Mouse (Mus musculus): ENCODE data around the gene Foxk1. TPM values are rescaled to one million over a fixed set of nuclear protein-coding genes. Genes with fewer than 3 reads are reported as not detected.

Foxk1 gene
- total and polyA plus RNA-seq, 2 experiments from 2014 or later = 1.8 to 9.5 TPM

- ATAC-seq (ENCODE audit: insufficient read depth, low read depth) (peak; percentile 80), DNase-seq (ENCODE audit: low spot score) (peak; percentile 85)
- Histone ChIP-seq H3K36me3 (replicated peaks; ENCODE audit: control insufficient read depth, insufficient read depth, low read length) (no peaks in the 10 kb centered on the region), H3K27me3 (ENCODE audit: control insufficient read depth, insufficient read depth, low read length) (no peaks in the 10 kb centered on the region), H3K4me1 (ENCODE audit: control insufficient read depth, insufficient read depth) (peaks cover 56% of the 10 kb centered on the region), H3K9ac (replicated peaks; ENCODE audit: low read depth, low read length) (no peak overlapping the region), H3K9me3 (replicated peaks; ENCODE audit: control insufficient read depth, low read length) (no peaks in the 10 kb centered on the region), H3K27ac (ENCODE audit: low read depth) (peak overlapping the region; percentile 89), H3K4me2 (ENCODE audit: low read depth, low read length) (peak overlapping the region; percentile 21), H3K4me3 (ENCODE audit: low read depth, low read length) (no peak overlapping the region)
- WGBS = 17% methylated on average over 13 of the region's 13 CpGs
- TF ChIP-seq EP300 (IDR thresholded peaks at IDR 0.05; ENCODE audit: low read depth) (no peak), CTCF (IDR thresholded peaks at IDR 0.05; ENCODE audit: low read depth) (0 out of 2 replicates have a peak, but pooled peaks have one; percentile 4)
These were observed 23.5 kb downstream of the Foxk1 start for GRCm38 (mm10) chr5:142424627-142425349.

- H3K9me3 ChIP-seq (replicated peaks; ENCODE audit: control insufficient read depth, low read length) = no peaks in the 10 kb centered on the region
- H3K9ac ChIP-seq (replicated peaks; ENCODE audit: low read depth, low read length) = no peak overlapping the region
- H3K4me3 ChIP-seq (ENCODE audit: low read depth, low read length) = no peak overlapping the region
- H3K36me3 ChIP-seq (replicated peaks; ENCODE audit: control insufficient read depth, insufficient read depth, low read length) = no peaks in the 10 kb centered on the region
- TF ChIP-seq EP300 (IDR thresholded peaks at IDR 0.05; ENCODE audit: low read depth) (no peak), CTCF (IDR thresholded peaks at IDR 0.05; ENCODE audit: low read depth) (no peak)
- 83% methylated on average over 2 of the region's 2 CpGs for WGBS
- H3K4me1 ChIP-seq (ENCODE audit: control insufficient read depth, insufficient read depth) = peaks cover 50% of the 10 kb centered on the region
- no peak for ATAC-seq (ENCODE audit: insufficient read depth, low read depth)
- H3K27ac ChIP-seq (ENCODE audit: low read depth) = peak overlapping the region; percentile 89
- no peak overlapping the region for H3K4me2 ChIP-seq (ENCODE audit: low read depth, low read length)
- no peaks in the 10 kb centered on the region for H3K27me3 ChIP-seq (ENCODE audit: control insufficient read depth, insufficient read depth, low read length)
- DNase-seq (ENCODE audit: low spot score) = no peak
These were observed 25.2 kb downstream of the Foxk1 start for GRCm38 (mm10) chr5:142426476-142426875.

- no peaks in the 10 kb centered on the region for H3K9me3 ChIP-seq (replicated peaks; ENCODE audit: control insufficient read depth, low read length)
- ATAC-seq (ENCODE audit: insufficient read depth, low read depth) (peak; percentile 19), DNase-seq (ENCODE audit: low spot score) (no peak)
These were observed 26.6 kb downstream of the Foxk1 start for GRCm38 (mm10) chr5:142427876-142428275.

GRCm38 (mm10) chr5:142428691-142429090 lies 27.4 kb downstream of the Foxk1 start:
- ATAC-seq (ENCODE audit: insufficient read depth, low read depth) = no peak
- no peaks in the 10 kb centered on the region for H3K36me3 ChIP-seq (replicated peaks; ENCODE audit: control insufficient read depth, insufficient read depth, low read length)
- 65% methylated on average over 6 of the region's 6 CpGs for WGBS
- H3K27me3 ChIP-seq (ENCODE audit: control insufficient read depth, insufficient read depth, low read length) = no peaks in the 10 kb centered on the region
- TF ChIP-seq EP300 (IDR thresholded peaks at IDR 0.05; ENCODE audit: low read depth) = no peak
- H3K4me2 ChIP-seq (ENCODE audit: low read depth, low read length) = no peak overlapping the region
- no peak overlapping the region for H3K9ac ChIP-seq (replicated peaks; ENCODE audit: low read depth, low read length)
- no peak overlapping the region for H3K4me3 ChIP-seq (ENCODE audit: low read depth, low read length)
- peak overlapping the region; percentile 52 for H3K27ac ChIP-seq (ENCODE audit: low read depth)
- H3K4me1 ChIP-seq (ENCODE audit: control insufficient read depth, insufficient read depth) = peaks cover 57% of the 10 kb centered on the region
- DNase-seq (ENCODE audit: low spot score) = no peak
- H3K9me3 ChIP-seq (replicated peaks; ENCODE audit: control insufficient read depth, low read length) = no peaks in the 10 kb centered on the region

More at GRCm38 (mm10) chr5:142427876-142428275, 26.6 kb downstream of the Foxk1 start:
- TF ChIP-seq CTCF (IDR thresholded peaks at IDR 0.05; ENCODE audit: low read depth) (no peak), EP300 (IDR thresholded peaks at IDR 0.05; ENCODE audit: low read depth) (no peak)
- Histone ChIP-seq H3K27me3 (ENCODE audit: control insufficient read depth, insufficient read depth, low read length) (no peaks in the 10 kb centered on the region), H3K27ac (ENCODE audit: low read depth) (peak overlapping the region; percentile 52), H3K9ac (replicated peaks; ENCODE audit: low read depth, low read length) (no peak overlapping the region), H3K36me3 (replicated peaks; ENCODE audit: control insufficient read depth, insufficient read depth, low read length) (no peaks in the 10 kb centered on the region), H3K4me2 (ENCODE audit: low read depth, low read length) (no peak overlapping the region), H3K4me1 (ENCODE audit: control insufficient read depth, insufficient read depth) (peaks cover 57% of the 10 kb centered on the region), H3K4me3 (ENCODE audit: low read depth, low read length) (no peak overlapping the region)
- WGBS = 68% methylated on average over 10 of the region's 10 CpGs

GRCm38 (mm10) chr5:142431029-142431428 lies 29.7 kb downstream of the Foxk1 start:
- no peak overlapping the region for H3K9ac ChIP-seq (replicated peaks; ENCODE audit: low read depth, low read length)
- no peak overlapping the region for H3K27ac ChIP-seq (ENCODE audit: low read depth)
- H3K4me2 ChIP-seq (ENCODE audit: low read depth, low read length) = no peak overlapping the region
- H3K4me1 ChIP-seq (ENCODE audit: control insufficient read depth, insufficient read depth) = peaks cover 35% of the 10 kb centered on the region
- 81% methylated on average over 12 of the region's 12 CpGs for WGBS
- no peak for TF ChIP-seq EP300 (IDR thresholded peaks at IDR 0.05; ENCODE audit: low read depth)
- TF ChIP-seq CTCF (IDR thresholded peaks at IDR 0.05; ENCODE audit: low read depth) = no peak
- DNase-seq (ENCODE audit: low spot score) = no peak
- no peaks in the 10 kb centered on the region for H3K9me3 ChIP-seq (replicated peaks; ENCODE audit: control insufficient read depth, low read length)
- no peak for ATAC-seq (ENCODE audit: insufficient read depth, low read depth)
- H3K4me3 ChIP-seq (ENCODE audit: low read depth, low read length) = no peak overlapping the region
- no peaks in the 10 kb centered on the region for H3K27me3 ChIP-seq (ENCODE audit: control insufficient read depth, insufficient read depth, low read length)
- peaks cover 12% of the 10 kb centered on the region for H3K36me3 ChIP-seq (replicated peaks; ENCODE audit: control insufficient read depth, insufficient read depth, low read length)
